Mouse (Mus musculus): ENCODE results near the gene Pak6. TPM values are rescaled to one million over a fixed set of nuclear protein-coding genes. Genes with fewer than 3 reads are reported as not detected.

Gene Pak6
- total RNA-seq, 2 experiments from 2014 or later = 13.5 to 15.3 TPM

GRCm38 (mm10) chr2:118663804-118664766, 982 bp downstream of the Pak6 start:
- intact Hi-C loops (cut with DNase I) = no loop called here
- DNase-seq = peak; percentile 59 to 78

DNA sequence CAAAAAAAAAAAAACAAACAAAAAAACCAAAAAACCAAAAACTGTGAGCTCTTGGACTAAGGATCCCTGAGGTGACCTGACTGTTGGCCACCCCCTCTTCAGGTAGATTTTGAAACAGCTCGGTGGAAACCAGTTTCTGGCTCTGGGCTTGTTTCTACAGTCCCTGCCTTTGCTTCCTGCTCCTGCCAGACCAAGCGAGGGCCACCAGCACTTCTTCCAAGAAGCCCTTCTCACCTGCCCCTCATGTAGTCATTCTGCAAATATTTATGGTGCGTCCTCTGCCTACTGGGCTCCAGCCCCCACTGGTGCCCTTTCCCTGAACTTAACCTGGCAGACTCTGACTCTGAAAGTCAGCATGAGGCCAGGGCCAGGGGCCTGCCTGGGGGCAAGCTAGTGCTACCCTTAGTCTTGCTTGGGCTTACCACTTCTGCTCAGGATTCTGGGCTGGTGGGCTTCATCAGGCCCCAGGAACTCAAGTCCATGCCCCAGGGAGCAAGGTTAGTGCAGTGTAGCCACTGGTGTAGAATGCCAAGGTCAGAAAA, 1.9 kb downstream of the Pak6 start:
- DNase-seq = no peak
- intact Hi-C loops (cut with DNase I) = no loop called here

- intact Hi-C loops (cut with DNase I) = no loop called here
These were observed 2.5 kb downstream of the Pak6 start for GRCm38 (mm10) chr2:118665616-118666015.

GRCm38 (mm10) chr2:118667181-118667580, 4.1 kb downstream of the Pak6 start:
- intact Hi-C loops (cut with DNase I) = no loop called here
- no peak for DNase-seq

More at GRCm38 (mm10) chr2:118665616-118666015, 2.5 kb downstream of the Pak6 start:
- DNase-seq = no peak

DNA sequence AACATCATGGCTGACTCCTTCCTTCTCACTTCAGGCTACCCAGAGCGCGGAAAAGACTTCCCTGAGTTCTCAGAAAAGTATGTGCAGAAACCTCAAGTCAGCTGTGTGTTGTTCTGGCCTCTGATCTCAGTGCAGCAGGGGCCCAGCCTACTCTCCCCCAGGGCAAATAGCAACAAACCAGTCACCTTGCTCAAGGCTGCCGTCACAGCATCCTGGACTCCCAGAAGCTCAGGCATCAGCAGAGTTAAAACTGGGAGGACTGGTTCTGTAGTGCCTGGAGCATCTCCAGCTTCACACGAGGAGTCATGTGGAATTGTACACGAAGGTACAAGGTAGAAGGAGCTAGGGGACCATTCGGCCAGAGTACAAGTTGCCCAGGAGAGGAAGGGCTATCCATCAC, 6.1 kb downstream of the Pak6 start:
- intact Hi-C loops (cut with DNase I) = no loop called here
- no peak for DNase-seq

GRCm38 (mm10) chr2:118669785-118670184, 6.7 kb downstream of the Pak6 start:
- intact Hi-C loops (cut with DNase I) = no loop called here
- DNase-seq = peak; percentile 53 to 55

DNA sequence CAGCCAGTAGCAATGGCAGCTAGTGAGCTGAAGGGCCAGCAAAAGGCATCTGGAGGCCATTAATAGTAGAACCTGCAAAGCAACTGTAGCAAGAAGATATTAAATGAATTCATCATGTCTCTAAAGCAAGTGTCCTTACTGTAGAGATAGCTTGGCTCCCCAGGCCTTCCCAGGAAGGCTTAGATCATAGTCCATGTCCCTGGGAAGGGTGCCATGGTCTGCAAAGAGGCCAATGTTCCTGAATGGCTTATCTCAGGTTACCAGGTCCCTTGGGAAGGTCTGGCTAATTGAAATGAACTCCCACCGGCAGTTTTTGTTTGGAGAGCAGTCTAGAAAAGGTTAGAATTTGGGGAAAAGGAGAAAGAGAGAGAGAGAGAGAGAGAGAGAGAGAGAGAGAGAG, 8.6 kb downstream of the Pak6 start:
- no peak for DNase-seq
- intact Hi-C loops (cut with DNase I) = no loop called here

DNA sequence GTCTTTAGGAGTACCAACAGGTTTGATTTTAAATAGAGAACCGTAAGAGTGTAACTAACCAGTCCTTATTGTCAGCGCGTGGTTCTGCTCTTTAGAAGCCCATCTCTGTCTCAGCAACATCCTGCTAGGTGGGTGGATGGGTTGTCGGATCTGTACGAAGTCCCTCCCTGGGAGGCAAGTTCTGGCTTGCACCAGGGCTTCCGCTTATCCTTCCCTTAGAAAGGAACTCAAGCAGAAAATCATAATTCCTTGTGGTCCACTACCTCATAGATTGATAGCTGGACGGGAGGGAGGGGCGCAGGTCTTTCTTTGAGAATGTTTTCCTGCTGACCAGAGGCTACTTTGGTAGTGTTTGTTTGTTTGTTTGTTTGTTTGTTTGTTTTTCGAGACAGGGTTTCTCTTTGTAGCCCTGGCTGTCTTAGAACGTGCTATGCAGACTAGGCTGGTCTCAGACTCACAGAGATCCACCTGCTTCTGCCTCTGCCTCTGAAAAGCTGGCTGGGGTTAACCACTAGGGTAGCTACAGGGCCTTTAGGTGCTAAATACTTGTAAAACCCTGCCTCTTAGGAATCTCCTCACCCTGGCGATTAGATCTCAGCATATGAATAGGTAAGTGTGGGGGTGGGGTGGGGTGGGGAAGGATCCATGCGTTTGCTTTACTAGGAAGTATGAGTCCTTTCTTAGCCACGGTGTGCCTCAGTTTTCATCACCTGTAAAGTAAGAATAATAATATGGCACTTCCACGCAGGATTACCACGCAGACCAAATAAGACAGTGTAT, 10.8 kb downstream of the Pak6 start:
- intact Hi-C loops (cut with DNase I) = no loop called here
- no peak for DNase-seq

DNA sequence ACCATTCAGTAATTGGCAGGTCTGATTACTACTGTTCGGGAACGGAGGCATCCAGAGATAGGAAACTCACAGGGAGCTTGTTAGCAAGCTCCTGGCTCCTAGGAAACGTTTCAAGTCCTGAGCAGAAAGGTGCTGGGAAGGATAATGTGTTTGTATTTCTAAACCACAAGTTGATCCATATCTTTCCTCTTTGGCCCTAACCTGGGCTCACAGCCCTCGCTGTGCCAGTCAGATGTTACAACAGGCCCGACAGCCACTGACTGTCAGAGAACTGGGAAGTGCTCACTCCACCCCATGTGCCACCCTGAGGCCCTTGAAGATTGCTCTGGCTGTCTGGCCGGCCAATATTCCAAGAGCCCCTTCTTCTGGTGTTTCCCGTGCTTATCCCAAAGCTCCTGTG, 11.4 kb downstream of the Pak6 start:
- intact Hi-C loops (cut with DNase I) = no loop called here
- DNase-seq = no peak

GRCm38 (mm10) chr2:118676839-118677741, 14.0 kb downstream of the Pak6 start:
- intact Hi-C loops (cut with DNase I) = no loop called here
- peak; percentile 40 to 50 for DNase-seq

- intact Hi-C loops (cut with DNase I) = no loop called here
- no peak for DNase-seq
These were observed 14.7 kb downstream of the Pak6 start for GRCm38 (mm10) chr2:118677817-118678216.

GRCm38 (mm10) chr2:118679577-118679976, 16.5 kb downstream of the Pak6 start:
- intact Hi-C loops (cut with DNase I) = no loop called here
- no peak for DNase-seq

- no peak for DNase-seq
- intact Hi-C loops (cut with DNase I) = no loop called here
These were observed 17.8 kb downstream of the Pak6 start for GRCm38 (mm10) chr2:118680926-118681325.

DNA sequence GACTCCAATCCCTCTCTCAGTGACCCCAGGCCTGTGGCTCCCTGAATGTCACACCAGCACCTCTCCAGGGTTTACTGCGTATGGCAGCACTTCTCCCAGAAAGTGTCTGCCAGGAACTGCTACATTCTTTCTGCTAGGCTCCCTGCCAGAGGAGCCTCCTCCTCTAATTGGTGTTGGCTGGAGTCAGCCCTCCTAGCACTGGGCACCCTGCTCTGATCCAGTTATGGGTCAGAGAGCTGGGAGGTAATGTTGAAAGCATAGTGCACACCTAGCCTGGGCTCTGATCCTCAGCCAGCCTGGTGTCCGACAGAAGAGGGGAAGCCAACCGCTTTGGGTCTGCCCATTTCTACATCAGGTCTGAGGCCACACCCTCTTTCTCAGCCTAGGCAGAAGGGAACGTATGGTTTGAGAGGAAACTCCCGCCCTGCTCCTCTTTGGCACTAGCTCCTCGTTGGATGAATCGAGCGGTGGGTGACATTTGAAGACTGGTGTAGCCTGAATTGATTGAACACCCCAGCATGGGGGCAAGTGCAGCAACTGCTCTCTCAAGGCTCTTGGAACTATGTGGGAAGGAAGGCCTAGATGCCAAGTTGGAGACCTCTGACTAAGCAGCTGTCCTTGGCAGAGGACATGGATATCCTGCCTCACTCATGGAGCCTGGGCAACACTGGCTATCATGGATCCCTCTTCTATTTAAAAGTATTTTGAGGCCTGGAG, 19.6 kb downstream of the Pak6 start:
- intact Hi-C loops (cut with DNase I) = no loop called here
- peak in 1 of 2 experiments; percentile 55 for DNase-seq

GRCm38 (mm10) chr2:118685088-118685487, 22.0 kb downstream of the Pak6 start:
- intact Hi-C loops (cut with DNase I) = no loop called here

GRCm38 (mm10) chr2:118686693-118687092, 23.6 kb downstream of the Pak6 start:
- DNase-seq = no peak
- intact Hi-C loops (cut with DNase I) = no loop called here

More at GRCm38 (mm10) chr2:118685088-118685487, 22.0 kb downstream of the Pak6 start:
- no peak for DNase-seq

DNA sequence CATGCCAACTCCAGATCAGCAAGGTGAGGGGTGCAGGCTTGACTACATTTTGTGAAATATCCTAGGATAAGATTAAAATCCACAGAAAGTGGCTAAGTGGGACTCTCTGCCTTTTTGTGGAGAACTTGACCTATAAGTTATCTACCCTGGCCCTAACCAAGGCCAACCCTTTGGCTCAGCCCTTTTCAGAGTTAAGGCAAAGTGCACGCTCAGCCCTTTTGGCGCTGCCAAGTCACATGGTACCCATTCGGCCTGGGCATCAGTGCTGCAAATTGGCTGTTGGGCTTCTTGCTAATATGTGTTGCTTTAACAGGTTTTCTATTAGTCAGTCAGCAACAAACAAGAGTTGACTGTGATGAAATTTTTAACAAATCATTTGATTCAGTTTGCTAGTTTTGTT, 24.7 kb downstream of the Pak6 start:
- intact Hi-C loops (cut with DNase I) = no loop called here
- DNase-seq = no peak

DNA sequence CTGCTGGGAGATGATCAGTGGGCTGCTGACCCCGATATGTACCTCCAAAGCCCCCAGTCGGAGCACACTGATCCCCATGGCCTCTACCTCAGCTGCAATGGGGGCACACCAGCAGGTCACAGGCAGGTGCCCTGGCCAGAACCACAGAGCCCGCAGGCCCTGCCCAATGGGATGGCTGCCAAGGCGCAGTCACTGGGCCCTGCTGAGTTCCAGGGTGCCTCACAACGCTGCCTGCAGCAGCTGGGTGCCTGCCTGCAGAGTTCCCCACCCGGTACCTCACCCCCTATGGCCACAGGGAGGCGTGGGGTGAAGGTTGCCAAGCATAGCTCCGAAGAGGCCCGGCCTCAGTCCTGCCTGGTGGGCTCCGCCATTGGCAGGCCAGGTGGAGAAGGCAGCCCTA, 26.8 kb downstream of the Pak6 start:
- intact Hi-C loops (cut with DNase I) = no loop called here
- no peak for DNase-seq

DNA sequence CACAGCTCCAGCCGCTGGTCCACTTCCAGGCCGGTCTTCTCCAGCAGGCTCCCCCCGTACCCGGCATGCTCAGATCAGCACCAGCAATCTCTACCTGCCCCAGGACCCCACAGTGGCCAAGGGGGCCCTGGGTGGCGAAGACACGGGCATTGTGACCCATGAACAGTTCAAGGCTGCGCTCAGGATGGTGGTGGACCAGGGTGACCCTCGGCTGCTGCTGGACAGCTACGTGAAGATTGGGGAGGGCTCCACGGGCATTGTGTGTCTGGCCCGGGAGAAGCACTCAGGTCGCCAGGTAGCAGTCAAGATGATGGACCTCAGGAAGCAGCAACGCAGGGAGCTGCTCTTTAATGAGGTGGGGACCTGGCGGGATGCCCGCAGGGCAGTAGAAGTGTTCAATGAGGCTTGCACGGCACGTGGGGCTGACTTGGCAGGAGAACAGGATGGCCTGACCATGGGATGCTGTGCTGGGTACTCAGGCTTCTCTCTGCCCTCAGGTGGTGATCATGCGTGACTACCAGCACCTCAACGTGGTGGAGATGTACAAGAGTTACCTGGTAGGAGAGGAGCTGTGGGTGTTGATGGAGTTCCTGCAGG, 30.4 kb downstream of the Pak6 start:
- intact Hi-C loops (cut with DNase I) = no loop called here
- no peak for DNase-seq

All from heart, postnatal 10 days (tissue).